Mouse (Mus musculus) kidney, adult 8-10 months (tissue): ENCODE results near the gene Gm8439.
A peak's percentile ranks its signal among the peaks of the same experiment; 100 is the strongest.

ENCODE experiments used
- DNase-seq, 2 experiments: peaks; one replicate each; pipeline ENCODE4 v3.0.0; 2022

Gene Gm8439

DNA sequence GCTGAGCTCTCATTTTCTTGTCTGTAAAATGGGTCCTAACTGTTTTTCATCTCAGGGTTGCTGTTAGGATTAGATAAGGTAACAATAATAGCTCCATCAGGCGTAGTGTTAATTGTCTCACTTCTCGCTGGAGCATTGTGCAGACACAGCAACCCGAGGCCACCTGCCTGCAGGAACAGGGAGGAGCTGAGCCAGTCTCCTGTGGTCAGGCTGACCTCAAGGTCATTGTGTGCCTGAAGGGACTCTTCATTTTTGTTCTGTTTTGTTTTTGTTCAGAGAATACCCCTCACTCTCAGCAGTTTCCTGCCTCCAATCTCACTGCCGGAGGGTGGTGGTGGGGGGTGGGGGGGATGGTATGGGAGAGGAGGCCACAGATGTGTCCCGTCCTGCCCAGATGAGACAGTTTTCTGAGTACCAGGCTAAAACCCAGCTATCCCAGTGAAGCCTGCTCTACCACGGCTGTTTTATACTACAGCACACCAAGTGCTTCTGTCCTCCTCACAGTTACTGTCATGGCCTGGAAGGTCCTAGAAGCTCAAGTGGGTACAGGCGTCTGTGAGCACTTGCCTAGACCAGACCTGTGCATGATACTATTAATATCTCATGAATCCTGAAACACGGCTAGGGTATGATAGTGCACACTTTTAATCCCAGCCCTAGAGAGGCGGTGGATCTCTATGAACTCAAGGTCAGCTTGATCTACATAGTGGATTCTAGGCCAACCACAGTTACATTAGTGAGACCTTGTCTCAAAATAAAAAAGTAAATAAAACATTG lies 23.9 kb downstream of the Gm8439 start:
- DNase-seq: no peak

DNA sequence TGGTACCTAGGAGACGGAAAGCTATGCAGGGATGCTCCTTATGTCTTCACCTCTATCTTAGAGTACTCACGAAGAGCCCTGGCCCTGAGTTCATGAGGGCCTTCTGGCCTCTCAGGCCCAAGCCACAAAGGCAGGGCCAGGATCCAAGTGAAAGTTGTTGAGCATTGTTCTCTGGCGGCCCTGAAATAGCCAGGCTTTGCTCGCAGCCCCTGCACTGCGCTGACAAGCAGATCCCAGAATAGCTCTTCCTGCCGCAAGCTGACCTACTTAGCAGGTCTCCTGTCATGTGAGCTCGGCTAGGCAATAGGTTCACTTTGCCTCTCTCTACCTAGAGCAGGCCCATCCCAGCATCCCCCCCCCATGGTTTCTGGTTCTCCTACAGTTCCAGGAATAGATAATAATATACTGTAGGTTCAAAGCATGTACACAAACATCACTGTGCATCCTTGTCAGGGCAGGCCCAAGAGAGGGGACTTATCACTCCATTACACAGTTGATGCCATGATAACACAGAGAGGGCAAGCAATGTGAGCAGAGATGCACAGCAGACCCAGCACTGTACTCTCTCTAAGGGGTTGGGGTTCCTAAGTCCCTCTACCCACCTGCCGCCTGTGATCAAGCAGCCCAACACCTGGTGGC lies 25.3 kb downstream of the Gm8439 start:
- peak in 1 of 2 experiments; percentile 25 for DNase-seq

DNA sequence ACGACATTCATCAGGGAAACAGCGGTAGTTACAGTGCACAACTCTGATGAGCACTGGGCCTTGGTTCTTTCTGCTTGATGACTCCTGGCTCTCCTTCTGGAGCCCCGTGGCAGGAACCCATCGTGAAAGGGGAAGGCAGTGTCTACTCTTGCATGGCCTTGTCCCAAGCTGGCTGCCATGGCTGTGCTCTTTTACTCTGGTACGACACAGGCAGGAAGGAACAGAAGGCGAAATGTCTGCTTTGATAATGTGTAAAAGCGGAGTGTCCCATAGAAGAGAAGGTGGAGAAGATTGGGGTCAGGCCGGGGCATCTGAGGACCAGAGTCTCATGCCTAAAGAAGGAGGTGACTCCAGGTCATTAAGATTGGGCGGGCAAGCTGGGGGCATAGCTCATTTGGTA lies 26.1 kb downstream of the Gm8439 start:
- DNase-seq: no peak

DNA sequence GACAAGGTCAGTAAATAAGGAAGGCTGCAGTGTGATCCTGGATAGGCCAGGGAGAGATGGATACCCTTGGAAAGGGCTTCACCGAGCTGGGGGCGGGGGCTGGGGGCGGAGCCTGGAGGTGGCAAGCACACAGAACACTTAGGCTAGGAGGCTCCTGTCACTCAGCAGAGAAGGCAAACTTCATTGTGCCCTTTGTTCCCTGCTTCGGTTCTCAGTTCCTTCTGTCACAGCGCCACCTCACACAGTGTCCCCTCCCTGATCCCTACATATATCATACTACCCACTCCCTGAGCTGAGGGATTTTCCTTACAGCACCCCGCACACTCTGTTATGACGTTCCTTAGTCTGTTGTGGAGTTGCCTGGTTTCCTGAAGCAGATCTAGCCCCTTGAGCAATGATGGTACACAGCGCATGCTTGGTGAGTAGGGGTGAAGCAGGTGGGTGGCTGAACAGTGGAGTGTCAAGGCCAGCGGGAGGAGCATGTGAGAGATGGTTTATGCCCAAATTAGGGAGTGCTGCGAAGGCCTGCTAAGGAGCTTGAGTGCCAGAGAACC lies 27.1 kb downstream of the Gm8439 start:
- peak; percentile 17 to 30 for DNase-seq

DNA sequence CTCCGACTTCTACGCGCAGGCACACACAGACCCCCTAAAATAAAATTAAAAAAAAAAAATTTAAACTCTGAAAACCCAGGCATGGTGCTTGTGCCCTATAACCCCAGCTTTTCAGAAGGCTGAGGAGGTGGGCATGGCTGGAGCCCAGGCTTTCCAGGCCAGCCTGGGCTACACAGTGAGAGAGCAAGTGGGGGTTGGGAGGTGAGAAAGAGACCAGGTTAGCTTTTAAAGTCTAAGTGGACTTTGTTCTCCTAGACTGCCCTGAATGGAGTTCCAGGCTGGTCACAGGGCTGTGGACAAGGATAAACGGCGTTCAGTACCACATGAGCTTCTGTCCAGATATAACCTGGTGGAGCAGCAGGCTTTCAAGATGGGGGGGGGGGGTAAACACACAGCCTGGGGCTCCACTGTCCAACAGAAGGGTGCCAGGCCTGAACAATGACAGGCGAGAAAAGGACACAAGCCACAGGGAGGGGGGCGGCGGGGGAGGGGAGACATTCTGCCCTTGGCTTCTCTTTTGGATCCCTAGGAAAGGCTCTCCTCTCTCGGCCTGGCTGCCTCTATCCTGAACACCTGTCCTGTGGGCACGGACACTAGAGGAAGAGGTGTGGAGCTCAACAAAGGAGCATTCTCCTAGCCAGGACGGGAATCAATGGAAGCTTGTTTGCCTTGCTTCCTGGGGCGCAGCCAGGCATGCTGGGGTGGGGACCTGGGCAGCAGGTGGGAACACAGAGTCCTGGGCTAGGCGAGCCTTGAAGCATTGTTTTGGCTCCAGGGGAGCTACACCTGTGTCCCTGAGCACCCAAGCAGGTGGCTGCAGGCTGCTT lies 27.9 kb downstream of the Gm8439 start:
- DNase-seq: no peak

DNA sequence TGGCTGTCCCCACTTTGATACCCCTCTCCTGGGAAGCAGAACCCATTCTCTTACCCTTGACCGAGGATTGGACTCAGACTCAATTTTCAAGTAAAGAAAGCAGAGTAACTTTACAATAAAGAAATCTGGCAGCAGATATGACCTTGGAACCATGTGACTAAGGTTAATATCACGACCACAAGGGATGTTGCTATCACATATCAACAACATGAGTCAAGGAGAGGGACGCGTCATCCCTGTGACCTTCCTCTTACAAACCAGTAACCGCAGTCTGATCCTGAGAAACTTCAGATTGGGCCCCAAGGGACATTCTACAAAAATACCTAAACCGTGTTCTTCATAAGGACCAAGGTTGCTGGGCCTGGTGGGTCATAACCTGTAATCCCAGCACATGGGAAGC lies 39.2 kb downstream of the Gm8439 start:
- no peak for DNase-seq

DNA sequence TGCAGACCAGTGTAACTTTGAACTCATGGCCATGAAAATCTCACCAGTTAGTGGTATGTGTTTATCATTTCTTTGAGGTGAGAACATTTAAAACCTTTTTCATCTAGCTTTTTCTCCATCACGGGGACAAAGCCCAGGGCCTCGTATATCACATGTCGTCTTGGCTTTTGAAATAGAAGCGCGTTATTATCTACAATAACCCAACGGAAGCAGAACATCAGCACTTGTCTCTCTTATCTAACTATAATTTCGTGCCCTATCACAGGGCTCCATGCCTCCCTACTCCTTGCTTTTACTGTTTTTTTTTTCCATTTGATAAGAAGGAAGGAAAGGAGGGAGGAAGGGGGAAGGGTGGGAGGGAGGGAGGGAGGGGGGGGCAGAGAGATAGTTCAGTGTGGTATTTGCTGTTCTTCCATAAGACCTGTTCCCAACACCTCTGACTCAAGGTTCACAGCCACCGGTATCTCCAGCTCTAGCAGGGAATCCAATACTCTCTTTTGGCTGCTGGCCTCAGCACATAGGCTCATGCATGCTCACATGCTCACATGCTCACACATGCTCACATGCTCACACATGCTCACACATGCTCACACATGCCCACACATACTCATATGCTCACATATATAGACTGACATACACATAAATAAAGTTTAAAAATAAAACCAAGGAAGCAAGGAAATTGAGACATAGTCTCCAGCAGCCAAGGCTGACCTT lies 41.8 kb downstream of the Gm8439 start:
- DNase-seq: no peak

DNA sequence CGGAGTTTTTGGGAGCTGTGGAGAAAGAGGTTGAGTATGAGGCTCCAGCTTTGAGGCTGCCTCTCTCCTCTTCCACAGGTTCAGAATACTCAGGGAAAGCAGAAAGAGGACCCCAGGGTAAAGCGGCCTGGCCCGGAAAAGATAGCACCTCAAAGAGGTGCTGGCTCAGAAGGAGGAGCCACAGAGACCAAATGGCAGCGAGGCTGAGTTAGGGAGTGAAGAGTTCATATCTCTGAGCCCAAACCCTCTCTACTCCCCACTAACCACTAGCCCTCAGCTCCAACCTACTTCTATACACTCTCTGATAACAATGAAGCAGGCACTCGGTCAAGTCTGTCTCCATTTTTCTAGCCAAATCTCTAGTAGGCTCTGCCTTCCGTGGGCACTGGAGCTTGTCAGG lies 43.3 kb downstream of the Gm8439 start:
- DNase-seq: no peak

DNA sequence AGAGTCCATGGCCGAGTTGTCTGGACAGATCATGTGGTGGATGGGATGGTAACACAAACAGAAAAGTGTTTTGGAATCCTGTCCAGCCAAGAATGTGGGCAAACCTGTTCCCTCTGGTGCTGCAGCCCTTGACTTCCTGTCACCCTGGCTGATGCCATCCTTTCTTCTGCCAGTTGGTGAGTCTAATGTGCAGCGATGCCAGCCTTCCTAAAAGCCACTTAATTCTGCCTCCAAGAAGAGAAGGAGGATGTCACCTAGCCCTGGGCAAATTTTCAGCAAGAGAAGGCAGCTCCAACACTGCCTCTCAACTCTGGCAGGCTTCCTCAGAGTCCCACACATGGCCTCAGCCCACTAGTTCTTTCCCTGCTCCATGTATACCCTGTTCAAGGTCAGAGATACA lies 46.8 kb downstream of the Gm8439 start:
- no peak for DNase-seq

DNA sequence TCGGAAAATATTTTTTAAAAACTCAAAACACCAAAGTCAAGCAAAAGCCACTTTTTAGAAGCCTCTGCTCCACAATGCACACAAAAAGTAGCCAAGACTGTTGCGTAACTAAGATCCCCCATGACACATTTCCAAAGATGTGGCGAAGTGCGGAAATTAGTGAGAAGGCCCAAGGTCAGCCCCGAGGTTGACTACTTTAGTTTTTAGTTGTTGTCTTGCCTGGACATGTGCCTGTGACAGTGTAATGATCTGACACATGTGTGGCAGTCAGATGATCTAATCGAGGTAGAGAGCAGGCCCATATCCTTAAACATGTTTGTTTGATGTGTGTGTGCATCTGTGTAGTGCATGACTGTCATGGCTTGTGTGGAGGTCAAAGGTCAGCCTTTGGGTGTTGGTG lies 53.4 kb downstream of the Gm8439 start:
- no peak for DNase-seq

DNA sequence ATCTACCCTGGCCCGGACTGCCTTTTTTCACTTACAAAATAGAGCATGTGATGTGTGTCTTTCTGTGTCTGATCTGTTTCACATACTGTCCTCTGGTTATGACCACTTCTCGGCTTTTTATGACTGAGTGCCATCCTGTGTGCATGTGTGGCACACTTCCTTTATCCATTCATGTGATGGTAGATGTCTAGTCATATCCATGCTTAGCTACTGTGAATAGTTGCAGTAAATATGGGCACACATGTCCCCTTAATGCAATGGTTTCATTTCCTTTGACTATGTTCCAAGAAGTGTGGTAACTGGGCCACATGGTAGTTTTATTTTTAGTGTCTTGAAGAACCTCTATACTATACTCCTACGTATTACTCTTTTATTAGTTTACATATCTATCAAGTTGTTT lies 55.4 kb downstream of the Gm8439 start:
- DNase-seq: no peak

DNA sequence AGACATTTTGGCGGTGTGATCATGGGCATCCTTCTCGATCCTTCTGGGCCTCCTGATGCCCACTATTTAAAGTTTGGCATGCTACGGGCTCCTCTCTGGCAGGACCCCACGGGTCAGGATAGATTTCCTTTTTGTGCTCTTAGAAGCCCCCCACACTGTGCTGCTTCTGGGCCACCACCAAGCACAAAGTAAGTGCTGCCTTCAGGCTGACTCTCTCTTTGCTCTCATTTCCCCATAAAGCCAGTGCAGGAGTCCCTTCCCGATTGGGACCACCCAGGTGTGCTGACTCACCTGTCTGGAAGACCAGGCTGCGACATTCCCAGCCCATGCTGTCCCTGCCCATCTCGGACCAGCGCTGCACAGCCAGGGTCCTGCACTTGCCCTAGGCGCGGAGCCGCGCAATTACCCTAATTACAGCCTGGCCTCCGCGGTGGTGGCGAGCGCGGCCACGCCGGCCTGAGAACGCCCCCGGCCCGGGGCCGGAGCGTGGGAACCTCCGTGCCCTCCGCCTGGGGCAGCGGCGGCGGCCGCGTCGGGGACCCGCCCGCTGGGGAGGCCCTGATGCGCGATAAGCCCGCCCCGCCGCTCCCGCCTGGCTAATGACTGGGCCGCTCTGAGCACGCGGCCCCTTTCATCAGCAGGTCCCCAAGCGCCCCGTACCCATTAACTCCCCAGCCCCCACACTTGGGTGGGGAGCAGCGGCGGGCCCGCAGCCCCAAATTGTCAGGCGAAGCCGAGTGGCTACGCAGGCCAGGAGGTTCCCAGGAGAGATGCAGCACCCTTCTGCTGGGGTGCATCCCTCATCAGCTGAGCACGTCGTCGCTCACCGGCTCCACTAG lies 61.0 kb downstream of the Gm8439 start:
- DNase-seq: no peak

DNA sequence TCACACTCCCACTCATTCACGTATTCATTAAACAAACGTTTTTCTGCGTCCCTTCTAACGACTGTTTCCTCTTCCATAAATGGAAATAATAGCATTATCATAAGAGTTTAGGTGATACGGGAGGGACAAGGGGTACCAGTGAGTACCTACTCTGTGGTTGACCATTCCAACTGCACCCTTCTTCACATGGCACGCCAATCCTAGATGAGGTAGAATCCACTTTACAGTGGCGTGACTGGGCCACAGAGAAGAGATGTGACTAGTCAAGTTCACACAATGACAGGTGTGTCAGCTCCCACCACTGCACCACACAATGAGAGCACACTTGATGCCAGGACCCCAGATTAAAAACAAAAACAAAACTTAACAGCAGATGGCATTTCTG lies 61.7 kb downstream of the Gm8439 start:
- DNase-seq: no peak

DNA sequence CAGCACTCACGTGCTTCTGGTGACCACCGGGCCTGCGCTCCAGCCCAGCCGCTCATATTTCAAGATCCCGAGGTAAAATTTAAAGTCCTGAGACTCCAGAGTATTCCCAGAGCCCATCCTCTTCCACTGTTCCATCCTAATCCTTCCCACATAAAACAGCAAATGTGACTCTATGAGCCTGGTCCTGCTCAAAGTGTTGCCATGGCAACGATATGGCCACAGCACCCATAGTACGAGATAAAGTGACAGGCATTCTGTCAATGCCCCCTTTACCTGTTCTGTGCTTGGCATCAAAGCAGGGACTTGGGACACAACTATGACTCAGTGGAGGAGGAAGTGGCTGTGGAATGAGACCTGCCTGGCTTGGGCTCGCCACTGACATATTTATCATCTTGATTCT lies 67.4 kb downstream of the Gm8439 start:
- DNase-seq: no peak
